Mouse (Mus musculus) liver, embryonic 14.5 days (tissue): Measurements from ENCODE around the gene Hs3st3b1. TPM values are rescaled to one million over a fixed set of nuclear protein-coding genes. Genes with fewer than 3 reads are reported as not detected.

Experiments
- ATAC-seq: fragments of 200-750 bp; cut with Nextera tagmentation; 2 replicates; pipeline ENCODE4 v1.8.0; 2017; ENCODE audit warnings: moderate number of reproducible peaks, mild to moderate bottlenecking, moderate library complexity; ENCODE audit not compliant: insufficient read depth
- DNase-seq, 3 experiments: peaks; one replicate each; pipeline ENCODE4 v3.0.0-alpha.2; 2012 to 2013; ENCODE audit warnings: low read depth in 3 of 3, low spot score in 3 of 3
- H3K27ac ChIP-seq: fragments of 300-500 bp; sonication (generic); 2 replicates; pipeline ENCODE4 v1.5.1; 2014; ENCODE audit warnings: moderate library complexity, mild to moderate bottlenecking, control low read depth, inconsistent platforms
- H3K27me3 ChIP-seq: fragments of 300-500 bp; sonication (generic); 2 replicates; pipeline ENCODE4 v1.6.1; 2014; ENCODE audit warnings: mild to moderate bottlenecking, low read length, moderate library complexity; ENCODE audit not compliant: control insufficient read depth, insufficient read depth
- H3K36me3 ChIP-seq: fragments of 300-500 bp; sonication (generic); replicated peaks from 2 replicates; pipeline ENCODE4 v1.6.1; 2014; ENCODE audit warnings: low read depth; ENCODE audit not compliant: control insufficient read depth, insufficient read depth
- H3K4me1 ChIP-seq, 2 experiments: fragments of 200-500 bp in 1 of 2; fragments of 300-500 bp in 1 of 2; sonication (generic) in 1 of 2; replicated peaks; 2 replicates each; pipeline ENCODE4 v1.6.1; 2012 to 2014; ENCODE audit warnings: antibody characterized with exemption in 1 of 2, inconsistent platforms in 1 of 2, low read length in 1 of 2; ENCODE audit not compliant: control insufficient read depth in 2 of 2, insufficient read depth in 2 of 2
- H3K4me2 ChIP-seq: fragments of 300-500 bp; sonication (generic); 2 replicates; pipeline ENCODE4 v1.6.1; 2014; ENCODE audit warnings: low read depth, mild to moderate bottlenecking, control low read depth, moderate library complexity
- H3K4me3 ChIP-seq, 2 experiments: fragments of 200-500 bp in 1 of 2; fragments of 300-500 bp in 1 of 2; sonication (generic) in 1 of 2; 2 replicates each; pipeline ENCODE4 v1.5.1; 2012 to 2014; ENCODE audit warnings: low read depth in 2 of 2, low read length in 2 of 2, mild to moderate bottlenecking in 2 of 2, control low read depth in 1 of 2, inconsistent platforms in 1 of 2, moderate library complexity in 1 of 2; ENCODE audit not compliant: insufficient read depth in 1 of 2
- H3K9ac ChIP-seq: fragments of 300-500 bp; sonication (generic); replicated peaks from 2 replicates; pipeline ENCODE4 v1.6.1; 2014; ENCODE audit warnings: mild to moderate bottlenecking, control low read depth, moderate library complexity
- H3K9me3 ChIP-seq: fragments of 300-500 bp; sonication (generic); 2 replicates; pipeline ENCODE4 v1.6.1; 2016; ENCODE audit warnings: low read length, mixed read lengths; ENCODE audit not compliant: control insufficient read depth
- CTCF ChIP-seq: IDR thresholded peaks from 2 replicates; pipeline ENCODE4 v1.5.1; 2016; ENCODE audit warnings: antibody characterized with exemption, low read depth, control low read depth
- EP300 ChIP-seq: IDR thresholded peaks from 2 replicates; pipeline ENCODE4 v1.6.1; 2016; ENCODE audit warnings: antibody characterized with exemption, low read depth
- WGBS: fragments of 180-500 bp; shearing (Covaris S2); extraction: QIAGEN DNeasy Blood & Tissue Kit; methylation state at CpG from one replicate; pipeline ENCODE4 v1.1.7; 2014; ENCODE audit not compliant: insufficient replicate concordance; 5-methylcytosine and 5-hydroxymethylcytosine counted together
- polyA plus RNA-seq, 2 experiments: library from polyadenylated mRNA; depleted of rRNA in 1 of 2; stranded (reverse) in 1 of 2; unstranded in 1 of 2; fragments of >200 nt; fragmentation: Nextera tagmentation in 1 of 2; extraction: Ambion mirVana in 1 of 2; gene quantifications; 2 replicates each; pipeline versions ENCODE4 v1.2.1 to v1.2.3; 2012 to 2014

The Hs3st3b1 gene
- polyA plus RNA-seq, 2 experiments = 8.0 to 10.4 TPM

GRCm38 (mm10) chr11:63967641-63968387 is 45.7 kb upstream of the Hs3st3b1 start:
- TF ChIP-seq EP300 = no peak
- TF ChIP-seq CTCF = no peak
- Histone ChIP-seq H3K9ac (no peak overlapping the region), H3K9me3 (no peaks in the 10 kb centered on the region), H3K4me2 (peak overlapping the region; percentile 15; the same call in 1 of the 2 replicates), H3K36me3 (no peaks in the 10 kb centered on the region; the same call in 1 of the 2 replicates), H3K27me3 (no peaks in the 10 kb centered on the region), H3K4me1 (peaks cover 13 to 34% of the 10 kb centered on the region in 2 experiments), H3K27ac (peak overlapping the region; percentile 37), H3K4me3 (no peak overlapping the region)
- 67% methylated on average over 9 of the region's 9 CpGs for WGBS
- DNase-seq (no peak), ATAC-seq (peak; percentile 61; the same call in 1 of the 2 replicates)

- H3K4me2 ChIP-seq = no peak overlapping the region
- no peak overlapping the region for H3K9ac ChIP-seq
- H3K4me3 ChIP-seq = no peak overlapping the region
- WGBS = 56% methylated on average over 5 of the region's 5 CpGs
- TF ChIP-seq EP300 (no peak), CTCF (no peak)
- H3K27me3 ChIP-seq = no peaks in the 10 kb centered on the region
- DNase-seq = no peak
- no peaks in the 10 kb centered on the region; the same call in 1 of the 2 replicates for H3K36me3 ChIP-seq
- no peak for ATAC-seq
- no peak overlapping the region for H3K27ac ChIP-seq
- H3K4me1 ChIP-seq = peaks cover 13 to 31% of the 10 kb centered on the region in 2 experiments
- no peaks in the 10 kb centered on the region for H3K9me3 ChIP-seq
Measured at GRCm38 (mm10) chr11:63965437-63965836, 43.3 kb upstream of the Hs3st3b1 start.

GRCm38 (mm10) chr11:63957207-63957606 is 35.1 kb upstream of the Hs3st3b1 start:
- H3K36me3 ChIP-seq = no peaks in the 10 kb centered on the region
- H3K27ac ChIP-seq = no peak overlapping the region
- H3K9ac ChIP-seq = no peak overlapping the region
- peak in 2 of 3 experiments; percentile 22 to 30 for DNase-seq
- no peak overlapping the region for H3K4me2 ChIP-seq
- no peak overlapping the region for H3K4me3 ChIP-seq
- H3K4me1 ChIP-seq = peaks cover 0 to 3% of the 10 kb centered on the region in 2 experiments; a peak in 1 of 4 replicates
- no peaks in the 10 kb centered on the region for H3K9me3 ChIP-seq
- TF ChIP-seq EP300 (no peak), CTCF (peak; percentile 57)
- H3K27me3 ChIP-seq = no peaks in the 10 kb centered on the region
- 36% methylated on average over 4 of the region's 4 CpGs for WGBS
- ATAC-seq = peak; percentile 52; the same call in 1 of the 2 replicates

GRCm38 (mm10) chr11:63956748-63957147 is 34.7 kb upstream of the Hs3st3b1 start:
- Histone ChIP-seq H3K9ac (no peak overlapping the region), H3K36me3 (no peaks in the 10 kb centered on the region), H3K27ac (no peak overlapping the region), H3K4me2 (no peak overlapping the region), H3K4me3 (no peak overlapping the region), H3K27me3 (no peaks in the 10 kb centered on the region), H3K9me3 (no peaks in the 10 kb centered on the region), H3K4me1 (peaks cover 0 to 5% of the 10 kb centered on the region in 2 experiments; a peak in 1 of 4 replicates)
- DNase-seq (no peak), ATAC-seq (no peak)
- TF ChIP-seq CTCF (no peak), EP300 (no peak)
- 34% methylated on average over 7 of the region's 7 CpGs for WGBS

- 75% methylated on average over 2 of the region's 2 CpGs for WGBS
- peaks cover 0 to 5% of the 10 kb centered on the region in 2 experiments; a peak in 1 of 4 replicates for H3K4me1 ChIP-seq
- DNase-seq (no peak), ATAC-seq (no peak)
- H3K36me3 ChIP-seq = no peaks in the 10 kb centered on the region
- H3K27me3 ChIP-seq = no peaks in the 10 kb centered on the region
- H3K4me3 ChIP-seq = no peak overlapping the region
- no peak overlapping the region for H3K4me2 ChIP-seq
- H3K9ac ChIP-seq = no peak overlapping the region
- H3K27ac ChIP-seq = no peak overlapping the region
- TF ChIP-seq EP300 (no peak), CTCF (no peak)
- H3K9me3 ChIP-seq = no peaks in the 10 kb centered on the region
Measured at GRCm38 (mm10) chr11:63953887-63954286, 31.8 kb upstream of the Hs3st3b1 start.
